Mouse (Mus musculus) CH12.LX (cell line): ENCODE measurements around the gene Phactr1. TPM values are rescaled to one million over a fixed set of nuclear protein-coding genes. Genes with fewer than 3 reads are reported as not detected.

ENCODE experiments used
- DNase-seq: peaks from one replicate; pipeline ENCODE4 v3.0.0-alpha.2; 2013; ENCODE audit errors: extremely low read depth
- H3K27ac ChIP-seq: 2 replicates; pipeline ENCODE4 v1.5.1; 2012; ENCODE audit warnings: low read depth, mild to moderate bottlenecking, control low read depth, moderate library complexity; ENCODE audit not compliant: insufficient read depth
- H3K27me3 ChIP-seq: replicated peaks from 2 replicates; pipeline ENCODE3; 2012; ENCODE audit warnings: inconsistent platforms
- H3K36me3 ChIP-seq, 2 experiments: replicated peaks in 1 of 2; 2 replicates each; pipeline versions ENCODE3 to v1.6.1; 2012; ENCODE audit warnings: inconsistent platforms in 1 of 2, low read length in 1 of 2, mild to moderate bottlenecking in 1 of 2, mixed read lengths in 1 of 2, moderate library complexity in 1 of 2; ENCODE audit not compliant: control insufficient read depth in 1 of 2, insufficient read depth in 1 of 2
- H3K4me1 ChIP-seq, 2 experiments: 2 replicates each; pipeline ENCODE4 v1.6.1; 2012; ENCODE audit warnings: inconsistent platforms in 1 of 2, moderate library complexity in 1 of 2; ENCODE audit not compliant: insufficient read depth in 2 of 2, control insufficient read depth in 1 of 2
- H3K4me2 ChIP-seq: 2 replicates; pipeline ENCODE4 v1.6.1; 2012; ENCODE audit warnings: low read depth, mild to moderate bottlenecking, control low read depth; ENCODE audit not compliant: poor library complexity, insufficient read depth, severe bottlenecking
- H3K4me3 ChIP-seq, 3 experiments: fragments of 150-350 bp in 1 of 3; sonication (generic) in 1 of 3; replicated peaks in 1 of 3; 2 replicates each; pipeline versions ENCODE3 to v1.5.1; 2011 to 2012; ENCODE audit warnings: low read depth in 2 of 3, low read length in 2 of 3, mild to moderate bottlenecking in 2 of 3, moderate library complexity in 2 of 3, control low read depth in 1 of 3, improper control_type of control experiment in 1 of 3, inconsistent platforms in 1 of 3, mixed read lengths in 1 of 3; ENCODE audit not compliant: poor library complexity in 1 of 3
- H3K79me2 ChIP-seq: replicated peaks from 2 replicates; pipeline ENCODE4 v1.6.1; 2012; ENCODE audit warnings: mild to moderate bottlenecking, moderate library complexity; ENCODE audit not compliant: control insufficient read depth, poor library complexity, insufficient read depth, severe bottlenecking; ENCODE audit errors: extremely low read depth
- H3K9ac ChIP-seq: 2 replicates; pipeline ENCODE4 v1.6.1; 2012; ENCODE audit warnings: low read depth, mild to moderate bottlenecking, control low read depth, moderate library complexity; ENCODE audit not compliant: insufficient read depth
- H3K9me3 ChIP-seq: replicated peaks from 2 replicates; pipeline ENCODE3; 2012; ENCODE audit warnings: low read length, inconsistent platforms, mixed read lengths
- CHD1 ChIP-seq: IDR thresholded peaks from 2 replicates; pipeline ENCODE4 v1.6.1; 2012; ENCODE audit warnings: low read depth, low read length, improper control_type of control experiment, inconsistent platforms
- CHD2 ChIP-seq: IDR thresholded peaks from 2 replicates; pipeline ENCODE4 v1.6.1; 2011; ENCODE audit warnings: low read length, improper control_type of control experiment
- CTCF ChIP-seq, 2 experiments: IDR thresholded peaks in 1 of 2; conservative IDR thresholded peaks in 1 of 2; 2 replicates each; pipeline ENCODE4 v1.5.1; 2011 to 2012; ENCODE audit warnings: low read depth in 2 of 2, low read length in 2 of 2, improper control_type of control experiment in 1 of 2, inconsistent platforms in 1 of 2, mild to moderate bottlenecking in 1 of 2, moderate library complexity in 1 of 2
- E2F4 ChIP-seq: IDR thresholded peaks from 2 replicates; pipeline ENCODE4 v1.6.1; 2011; ENCODE audit warnings: low read depth, low read length, improper control_type of control experiment; ENCODE audit not compliant: insufficient replicate concordance
- GABPA ChIP-seq: IDR thresholded peaks from 2 replicates; pipeline ENCODE4 v1.6.1; 2012; ENCODE audit warnings: low read depth, low read length, improper control_type of control experiment, inconsistent platforms; ENCODE audit not compliant: insufficient replicate concordance
- HCFC1 ChIP-seq: IDR thresholded peaks from 2 replicates; pipeline ENCODE4 v1.6.1; 2012; ENCODE audit warnings: low read depth, mild to moderate bottlenecking, inconsistent platforms, low read length, improper control_type of control experiment
- JUND ChIP-seq: conservative IDR thresholded peaks from 2 replicates; pipeline ENCODE4 v1.6.1; 2011; ENCODE audit warnings: low read depth, low read length, improper control_type of control experiment
- MAFK ChIP-seq: IDR thresholded peaks from 2 replicates; pipeline ENCODE4 v1.6.1; 2011; ENCODE audit warnings: low read length, improper control_type of control experiment; ENCODE audit not compliant: insufficient replicate concordance
- MAX ChIP-seq: IDR thresholded peaks from 2 replicates; pipeline ENCODE4 v1.6.1; 2011; ENCODE audit warnings: low read length, improper control_type of control experiment
- MAZ ChIP-seq: IDR thresholded peaks from 2 replicates; pipeline ENCODE4 v1.6.1; 2012; ENCODE audit warnings: low read depth, mild to moderate bottlenecking, inconsistent platforms, low read length, improper control_type of control experiment, moderate library complexity
- MEF2A ChIP-seq: IDR thresholded peaks from 2 replicates; pipeline ENCODE4 v1.6.1; 2014; ENCODE audit warnings: low read depth, mild to moderate bottlenecking, inconsistent platforms, low read length, improper control_type of control experiment, borderline replicate concordance
- MXI1 ChIP-seq: IDR thresholded peaks from 2 replicates; pipeline ENCODE4 v1.6.1; 2011; ENCODE audit warnings: mild to moderate bottlenecking, low read depth, low read length, improper control_type of control experiment
- POLR2A ChIP-seq: IDR thresholded peaks from 2 replicates; pipeline ENCODE4 v1.6.1; 2011; ENCODE audit warnings: low read depth, mild to moderate bottlenecking, improper control_type of control experiment, low read length
- POLR2AphosphoS2 ChIP-seq: IDR thresholded peaks from 2 replicates; pipeline ENCODE4 v1.6.1; 2011; ENCODE audit warnings: low read depth, low read length, improper control_type of control experiment
- RCOR1 ChIP-seq: conservative IDR thresholded peaks from 2 replicates; pipeline ENCODE4 v1.6.1; 2012; ENCODE audit warnings: low read depth, mild to moderate bottlenecking, inconsistent platforms, low read length, improper control_type of control experiment
- SIN3A ChIP-seq: IDR thresholded peaks from 2 replicates; pipeline ENCODE4 v1.6.1; 2012; ENCODE audit warnings: low read length, improper control_type of control experiment, inconsistent platforms
- TBP ChIP-seq: conservative IDR thresholded peaks from 2 replicates; pipeline ENCODE4 v1.6.1; 2011; ENCODE audit warnings: low read depth, low read length, improper control_type of control experiment
- UBTF ChIP-seq: IDR thresholded peaks from 2 replicates; pipeline ENCODE4 v1.6.1; 2012; ENCODE audit warnings: low read depth, mild to moderate bottlenecking, inconsistent platforms, low read length, improper control_type of control experiment, moderate library complexity
- USF1 ChIP-seq: IDR thresholded peaks from 2 replicates; pipeline ENCODE4 v1.6.1; 2014; ENCODE audit warnings: low read depth, mild to moderate bottlenecking, inconsistent platforms, low read length, improper control_type of control experiment
- ZKSCAN1 ChIP-seq: IDR thresholded peaks from 2 replicates; pipeline ENCODE4 v1.6.1; 2012; ENCODE audit warnings: low read depth, inconsistent platforms, low read length, improper control_type of control experiment, borderline replicate concordance
- ZMIZ1 ChIP-seq: IDR thresholded peaks from 2 replicates; pipeline ENCODE4 v1.6.1; 2012; ENCODE audit warnings: low read depth, mild to moderate bottlenecking, inconsistent platforms, low read length, improper control_type of control experiment
- ZNF384 ChIP-seq: IDR thresholded peaks from 2 replicates; pipeline ENCODE4 v1.6.1; 2012; ENCODE audit warnings: low read depth, low read length, improper control_type of control experiment, inconsistent platforms
- dilution Hi-C: fragments of 300-500 bp; cut with MboI; formaldehyde crosslinking; loops from 2 replicates; pipeline ENCODE4 v1.14.3; 2020; ENCODE audit warnings: low sequenced_read_pairs; ENCODE audit not compliant: extremely low pct_unique_long_range_greater_than_20kb, extremely low pct_ligation_motif_present
- in situ Hi-C: fragments of 300-500 bp; cut with MboI; formaldehyde crosslinking; loops from 3 replicates; pipeline ENCODE4 v1.14.3; 2019; ENCODE audit warnings: low sequenced_read_pairs, low pct_ligation_motif_present, low pct_unique_long_range_greater_than_20kb, mixed read lengths
- polyA plus RNA-seq: library from polyadenylated mRNA; unstranded; fragments of >175 nt; gene quantifications from 2 replicates; pipeline ENCODE4 v1.2.1, GENCODE M21; 2012; ENCODE audit warnings: low read depth; ENCODE audit not compliant: insufficient read length
- total RNA-seq, 2 experiments: library from RNA; depleted of rRNA; stranded (reverse); fragments of 300-350 nt in 1 of 2; fragments of >200 nt in 1 of 2; gene quantifications; 2 replicates each; pipeline ENCODE4 v1.2.3; 2012 to 2014

Gene Phactr1
- total and polyA plus RNA-seq, 3 experiments = 2.0 to 6.1 (median 3.1) TPM

GRCm38 (mm10) chr13:43144720-43145418 lies 464.4 kb downstream of the Phactr1 start:
- DNase-seq = no peak
- no peaks in the 10 kb centered on the region for H3K79me2 ChIP-seq
- H3K4me2 ChIP-seq = no peak overlapping the region
- H3K27me3 ChIP-seq = no peaks in the 10 kb centered on the region
- TF ChIP-seq ZKSCAN1 (no peak), ZNF384 (no peak), MAX (no peak), CHD1 (no peak), USF1 (no peak)
- H3K9me3 ChIP-seq = no peaks in the 10 kb centered on the region
- no peak overlapping the region for H3K9ac ChIP-seq
- in situ Hi-C loops = no loop called here
- peaks cover 6 to 10% of the 10 kb centered on the region in 2 experiments; a peak in 2 of 4 replicates for H3K4me1 ChIP-seq
- dilution Hi-C loops = no loop called here
- no peak overlapping the region for H3K27ac ChIP-seq
- H3K36me3 ChIP-seq = peaks cover 0 to 15% of the 10 kb centered on the region in 2 experiments
- H3K4me3 ChIP-seq = no peak overlapping the region

DNA sequence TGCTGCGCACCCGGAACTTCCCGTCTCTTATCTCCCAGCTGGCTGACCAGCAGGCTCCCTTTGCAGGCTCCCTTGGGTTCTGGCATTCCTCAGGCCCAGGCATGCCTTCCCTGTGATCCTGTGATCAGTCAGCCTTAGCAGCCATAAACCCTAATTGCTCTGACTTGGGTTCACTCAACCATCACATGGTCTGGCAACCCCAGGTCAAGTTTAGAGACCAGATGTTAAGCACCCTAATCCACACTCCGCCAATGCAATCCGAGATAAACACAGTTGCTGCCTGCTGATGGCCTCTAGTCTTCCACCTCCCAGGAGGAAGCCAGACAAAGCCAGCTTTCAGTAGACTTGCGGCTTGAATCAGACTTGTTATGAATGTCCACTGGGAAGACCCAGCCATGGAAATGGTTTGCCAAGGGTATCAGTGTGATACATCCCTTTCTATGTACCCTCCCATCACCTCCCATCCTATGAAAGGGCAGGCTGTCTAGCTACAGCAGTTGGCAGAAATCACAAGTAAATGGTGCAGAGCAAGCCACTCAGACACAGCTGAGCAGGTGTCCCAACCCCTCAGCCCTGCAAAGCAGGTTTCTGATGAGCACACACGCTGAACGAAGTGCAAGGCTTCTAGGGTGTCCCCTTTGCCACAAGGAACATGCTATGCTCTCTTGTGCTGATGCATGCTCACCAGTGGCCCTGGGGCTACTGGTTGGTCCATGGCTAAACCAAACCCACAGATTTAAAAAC lies 466.3 kb downstream of the Phactr1 start:
- peaks cover 6 to 10% of the 10 kb centered on the region in 2 experiments; a peak in 2 of 4 replicates for H3K4me1 ChIP-seq
- H3K27ac ChIP-seq = no peak overlapping the region
- no peak for DNase-seq
- H3K27me3 ChIP-seq = no peaks in the 10 kb centered on the region
- TF ChIP-seq RCOR1 = no peak
- no peak for TF ChIP-seq TBP
- TF ChIP-seq MAFK = no peak
- TF ChIP-seq ZKSCAN1 = no peak
- no peak for TF ChIP-seq GABPA
- no peak for TF ChIP-seq SIN3A
- no peak for TF ChIP-seq CHD1
- no peak for TF ChIP-seq CTCF (conservative IDR thresholded peaks at IDR 0.05 in 1 of 2, IDR thresholded peaks at IDR 0.05 in 1 of 2; ENCODE audit: low read depth in 2 of 2, low read length in 2 of 2)
- no peak for TF ChIP-seq USF1
- no peak for TF ChIP-seq UBTF
- TF ChIP-seq ZMIZ1 = no peak
- no peak for TF ChIP-seq MEF2A
- no peak for TF ChIP-seq CHD2
- TF ChIP-seq JUND = no peak
- no peak for TF ChIP-seq POLR2A
- TF ChIP-seq POLR2AphosphoS2 = no peak
- no peak for TF ChIP-seq MXI1
- no peak for TF ChIP-seq HCFC1
- TF ChIP-seq MAZ = no peak
- TF ChIP-seq E2F4 = no peak
- H3K36me3 ChIP-seq = peaks cover 4 to 32% of the 10 kb centered on the region in 2 experiments
- no peak overlapping the region for H3K4me2 ChIP-seq
- no peak overlapping the region for H3K9ac ChIP-seq
- H3K79me2 ChIP-seq = no peaks in the 10 kb centered on the region
- in situ Hi-C loops = no loop called here
- H3K4me3 ChIP-seq = no peak overlapping the region
- no peaks in the 10 kb centered on the region for H3K9me3 ChIP-seq
- dilution Hi-C loops = no loop called here
